Mouse (Mus musculus) heart, embryonic 14.5 days (tissue): ENCODE results near the gene Strn3. TPM values are rescaled to one million over a fixed set of nuclear protein-coding genes. Genes with fewer than 3 reads are reported as not detected.
A peak's percentile ranks its signal among the peaks of the same experiment; 100 is the strongest.

Source experiments
- ATAC-seq: fragments of 200-750 bp; cut with Nextera tagmentation; 2 replicates; pipeline ENCODE4 v1.8.0; 2017; ENCODE audit warnings: low read depth, moderate TSS enrichment; ENCODE audit not compliant: insufficient number of reproducible peaks, insufficient read depth, low FRiP score
- H3K27ac ChIP-seq, 2 experiments: fragments of 200-500 bp in 1 of 2; fragments of 300-500 bp in 1 of 2; sonication (generic) in 1 of 2; replicated peaks in 1 of 2; 2 replicates each; pipeline ENCODE4 v1.5.1; 2012 to 2014; ENCODE audit warnings: low read depth in 2 of 2, low read length in 2 of 2, control low read depth in 1 of 2, mild to moderate bottlenecking in 1 of 2, mixed read lengths in 1 of 2; ENCODE audit not compliant: control insufficient read depth in 1 of 2, insufficient read depth in 1 of 2
- H3K27me3 ChIP-seq: fragments of 300-500 bp; sonication (generic); 2 replicates; pipeline ENCODE4 v1.6.1; 2014; ENCODE audit warnings: mild to moderate bottlenecking, low read length, control low read depth; ENCODE audit not compliant: control insufficient read depth, insufficient read depth
- H3K36me3 ChIP-seq: fragments of 300-500 bp; sonication (generic); 2 replicates; pipeline ENCODE4 v1.6.1; 2014; ENCODE audit warnings: mild to moderate bottlenecking, control low read depth, low read length, mixed read lengths; ENCODE audit not compliant: control insufficient read depth, insufficient read depth
- H3K4me1 ChIP-seq, 2 experiments: fragments of 200-500 bp in 1 of 2; fragments of 300-500 bp in 1 of 2; sonication (generic) in 1 of 2; 2 replicates each; pipeline ENCODE4 v1.6.1; 2012 to 2014; ENCODE audit warnings: low read length in 2 of 2, control low read depth in 1 of 2, mixed read lengths in 1 of 2; ENCODE audit not compliant: control insufficient read depth in 2 of 2, insufficient read depth in 2 of 2
- H3K4me2 ChIP-seq: fragments of 300-500 bp; sonication (generic); 2 replicates; pipeline ENCODE4 v1.6.1; 2014; ENCODE audit warnings: mild to moderate bottlenecking, low read length
- H3K4me3 ChIP-seq, 2 experiments: fragments of 200-500 bp in 1 of 2; fragments of 300-500 bp in 1 of 2; sonication (generic) in 1 of 2; 2 replicates each; pipeline ENCODE4 v1.5.1; 2012 to 2014; ENCODE audit warnings: low read length in 2 of 2, mild to moderate bottlenecking in 2 of 2, control low read depth in 1 of 2, low read depth in 1 of 2, moderate library complexity in 1 of 2; ENCODE audit not compliant: control insufficient read depth in 1 of 2, insufficient read depth in 1 of 2
- H3K9ac ChIP-seq: fragments of 300-500 bp; sonication (generic); 2 replicates; pipeline ENCODE4 v1.6.1; 2014; ENCODE audit warnings: mild to moderate bottlenecking, low read length
- H3K9me3 ChIP-seq: fragments of 300-500 bp; sonication (generic); 2 replicates; pipeline ENCODE4 v1.6.1; 2016; ENCODE audit warnings: low read length, control low read depth; ENCODE audit not compliant: control insufficient read depth
- WGBS: fragments of 180-500 bp; shearing (Covaris S2); extraction: QIAGEN DNeasy Blood & Tissue Kit; methylation state at CpG from one replicate; pipeline ENCODE4 v1.1.7; 2014; 5-methylcytosine and 5-hydroxymethylcytosine counted together
- polyA plus RNA-seq: library from polyadenylated mRNA; unstranded; fragments of >200 nt; fragmentation: Nextera tagmentation; extraction: Ambion mirVana; gene quantifications from 2 replicates; pipeline ENCODE4 v1.2.1, GENCODE M21; 2014

Strn3 gene
- polyA plus RNA-seq, 1 experiment from 2014 or later = 60.9 TPM

GRCm38 (mm10) chr12:51721836-51722235 lies 30.1 kb upstream of the Strn3 start:
- WGBS = 86% methylated on average over 8 of the region's 8 CpGs
- H3K4me3 ChIP-seq = no peak overlapping the region
- peaks cover 14% of the 10 kb centered on the region for H3K36me3 ChIP-seq
- no peaks in the 10 kb centered on the region for H3K27me3 ChIP-seq
- H3K9me3 ChIP-seq = peaks cover 2% of the 10 kb centered on the region; the same call in 1 of the 2 replicates
- H3K27ac ChIP-seq = no peak overlapping the region
- H3K4me2 ChIP-seq = no peak overlapping the region
- H3K4me1 ChIP-seq = no peaks in the 10 kb centered on the region
- no peak for ATAC-seq
- H3K9ac ChIP-seq = no peak overlapping the region

GRCm38 (mm10) chr12:51718617-51719016 lies 26.9 kb upstream of the Strn3 start:
- Histone ChIP-seq H3K9ac (no peak overlapping the region), H3K4me3 (no peak overlapping the region), H3K9me3 (peaks cover 2% of the 10 kb centered on the region; the same call in 1 of the 2 replicates), H3K27ac (no peak overlapping the region), H3K4me1 (no peaks in the 10 kb centered on the region), H3K36me3 (peaks cover 9% of the 10 kb centered on the region), H3K4me2 (no peak overlapping the region), H3K27me3 (no peaks in the 10 kb centered on the region)
- WGBS = 90% methylated on average over 6 of the region's 6 CpGs
- ATAC-seq = no peak

- H3K4me1 ChIP-seq = peaks cover 9 to 12% of the 10 kb centered on the region in 2 experiments; a peak in 3 of 4 replicates
- peaks cover 2% of the 10 kb centered on the region; the same call in 1 of the 2 replicates for H3K9me3 ChIP-seq
- WGBS = 50% methylated on average over 1 of the region's 1 CpGs
- H3K36me3 ChIP-seq = no peaks in the 10 kb centered on the region
- ATAC-seq = no peak
- H3K9ac ChIP-seq = no peak overlapping the region
- H3K27me3 ChIP-seq = no peaks in the 10 kb centered on the region
- H3K4me2 ChIP-seq = no peak overlapping the region
- no peak overlapping the region for H3K4me3 ChIP-seq
- H3K27ac ChIP-seq = 0 out of 4 replicates have a peak overlapping the region, but pooled peaks of 1 of the 2 experiments have one; percentile 30
Measured at GRCm38 (mm10) chr12:51712685-51713084, 21.0 kb upstream of the Strn3 start.

GRCm38 (mm10) chr12:51710154-51710553 lies 18.5 kb upstream of the Strn3 start:
- WGBS = 56% methylated on average over 5 of the region's 5 CpGs
- no peak for ATAC-seq
- H3K27ac ChIP-seq = no peak overlapping the region
- H3K4me1 ChIP-seq = peaks cover 12 to 13% of the 10 kb centered on the region in 2 experiments; a peak in 3 of 4 replicates
- no peak overlapping the region for H3K4me3 ChIP-seq
- H3K9ac ChIP-seq = no peak overlapping the region
- no peaks in the 10 kb centered on the region for H3K9me3 ChIP-seq
- H3K27me3 ChIP-seq = no peaks in the 10 kb centered on the region
- no peak overlapping the region for H3K4me2 ChIP-seq
- no peaks in the 10 kb centered on the region for H3K36me3 ChIP-seq

GRCm38 (mm10) chr12:51709741-51710140 lies 18.0 kb upstream of the Strn3 start:
- Histone ChIP-seq H3K4me2 (no peak overlapping the region), H3K27ac (peak overlapping the region; percentile 9 to 54; a peak in 1 of 4 replicates), H3K27me3 (no peaks in the 10 kb centered on the region), H3K9ac (no peak overlapping the region), H3K4me3 (no peak overlapping the region), H3K36me3 (no peaks in the 10 kb centered on the region), H3K9me3 (no peaks in the 10 kb centered on the region), H3K4me1 (peaks cover 12 to 13% of the 10 kb centered on the region in 2 experiments; a peak in 3 of 4 replicates)
- WGBS = 69% methylated on average over 3 of the region's 3 CpGs
- no peak for ATAC-seq

GRCm38 (mm10) chr12:51708941-51709686 lies 17.4 kb upstream of the Strn3 start:
- Histone ChIP-seq H3K4me3 (no peak overlapping the region), H3K36me3 (no peaks in the 10 kb centered on the region), H3K9me3 (no peaks in the 10 kb centered on the region), H3K27me3 (no peaks in the 10 kb centered on the region), H3K4me1 (peaks cover 13 to 15% of the 10 kb centered on the region in 2 experiments; a peak in 3 of 4 replicates), H3K9ac (peak overlapping the region; percentile 30; the same call in 1 of the 2 replicates), H3K27ac (peak overlapping the region; percentile 54 to 82), H3K4me2 (peak overlapping the region; percentile 21)
- 45% methylated on average over 14 of the region's 14 CpGs for WGBS
- ATAC-seq = no peak

- Histone ChIP-seq H3K27ac (no peak overlapping the region), H3K4me2 (no peak overlapping the region), H3K4me1 (peaks cover 15% of the 10 kb centered on the region in 2 experiments; a peak in 3 of 4 replicates), H3K9ac (no peak overlapping the region), H3K4me3 (no peak overlapping the region), H3K36me3 (no peaks in the 10 kb centered on the region), H3K27me3 (no peaks in the 10 kb centered on the region), H3K9me3 (peaks cover 3% of the 10 kb centered on the region)
- WGBS = 73% methylated on average over 5 of the region's 5 CpGs
- no peak for ATAC-seq
Measured at GRCm38 (mm10) chr12:51706673-51707235, 15.1 kb upstream of the Strn3 start.
